Mouse (Mus musculus) liver, adult 2 months (tissue): ENCODE measurements at regions not wholly inside any gene's neighbourhood (a gene's known extent, or its start where the extent isn't known, plus 50 kb on each side); places are given as distances from the start of the nearest gene placed in this dataset.

Experiments used
- CTCF ChIP-seq: fragments of 200-500 bp; IDR thresholded peaks from 2 replicates; pipeline ENCODE4 v1.5.1; 2011; ENCODE audit warnings: low read depth, low read length, control low read depth
- POLR2A ChIP-seq: fragments of 200-500 bp; IDR thresholded peaks from 2 replicates; pipeline ENCODE4 v1.6.1; 2011; ENCODE audit warnings: low read length, control low read depth; ENCODE audit not compliant: insufficient read depth; ENCODE audit errors: extremely low read depth

DNA sequence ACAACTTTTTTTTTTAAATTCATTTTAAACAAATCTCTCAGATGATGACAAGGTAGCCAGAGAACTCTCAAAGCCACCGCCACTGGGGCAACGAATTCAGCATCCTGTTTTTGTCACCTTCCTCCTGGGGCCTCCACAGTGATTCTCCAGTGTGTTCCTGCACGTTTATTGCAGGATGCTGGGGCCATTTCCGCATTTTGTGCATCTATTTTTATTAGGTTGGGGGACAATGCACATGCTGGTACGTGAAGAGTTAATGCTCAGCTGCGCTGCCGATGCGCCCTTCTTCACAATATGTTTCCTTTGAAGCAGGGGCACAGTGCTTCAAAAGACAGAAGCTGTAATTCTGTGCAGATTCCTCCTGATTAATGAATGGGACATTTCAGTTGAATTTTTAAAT is 246.9 kb downstream of the Mtx2 start:
- no peak for TF ChIP-seq POLR2A
- TF ChIP-seq CTCF, result no peak
